Mouse (Mus musculus): ENCODE measurements around the gene Grik4. TPM values are rescaled to one million over a fixed set of nuclear protein-coding genes. Genes with fewer than 3 reads are reported as not detected.

The Grik4 gene
- total RNA-seq, 2 experiments from 2014 or later, result 19.2 to 19.8 TPM

GRCm38 (mm10) chr9:42816815-42817214 is 127.5 kb downstream of the Grik4 start:
- no peak for DNase-seq (ENCODE audit: low spot score in 2 of 2)
- intact Hi-C loops (cut with DNase I), result no loop called here

DNA sequence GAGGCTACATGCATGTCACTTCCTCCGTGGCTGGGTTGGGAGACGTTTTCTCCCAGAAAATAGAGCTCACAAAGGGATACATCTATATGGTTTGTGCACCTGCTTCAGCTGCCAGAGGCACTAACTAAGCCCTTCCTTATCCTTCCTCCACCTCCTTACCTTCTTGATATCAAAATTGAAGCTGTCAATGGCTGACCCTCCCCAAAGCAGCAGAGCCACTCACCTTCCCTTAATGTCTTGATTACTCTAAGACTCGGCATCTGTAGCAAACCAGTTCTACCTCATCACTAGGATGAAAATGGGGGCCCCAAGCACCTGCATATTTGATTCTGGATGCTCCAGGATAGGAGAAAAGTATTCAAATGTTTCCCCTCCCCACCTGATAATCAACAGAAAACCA is 135.1 kb downstream of the Grik4 start:
- DNase-seq (ENCODE audit: low spot score in 2 of 2), result no peak
- intact Hi-C loops (cut with DNase I), result loop anchor here (10.0 kb wide), 1 partner anchor 76 kb away; no protein-coding TSS in a partner anchor

DNA sequence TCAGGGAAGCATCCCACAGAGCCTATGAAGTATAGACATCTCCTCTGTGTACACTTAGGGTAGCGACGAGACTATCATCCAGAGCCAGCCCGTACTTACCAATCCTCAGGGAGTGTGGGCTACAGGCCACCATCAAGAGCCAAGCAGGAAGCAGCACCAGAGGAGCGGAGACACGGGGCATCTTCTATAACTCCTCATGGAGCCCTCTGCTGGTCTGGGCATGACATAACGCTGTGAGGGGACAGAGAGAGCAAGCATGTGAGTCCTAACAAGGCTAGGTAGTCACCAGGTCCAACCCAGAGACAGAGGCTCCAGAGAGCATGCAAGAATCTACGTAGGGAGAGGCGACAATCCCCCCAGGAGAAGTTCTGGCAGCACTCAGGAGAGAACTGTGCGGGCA is 135.9 kb downstream of the Grik4 start:
- intact Hi-C loops (cut with DNase I), result loop anchor here (10.0 kb wide), 1 partner anchor 76 kb away; no protein-coding TSS in a partner anchor

GRCm38 (mm10) chr9:42803061-42803491 is 141.2 kb downstream of the Grik4 start:
- no peak for DNase-seq (ENCODE audit: low spot score in 2 of 2)
- intact Hi-C loops (cut with DNase I), result loop anchor here (10.0 kb wide), 1 partner anchor 82 kb away; no protein-coding TSS in a partner anchor

More for the DNA sequence above, 135.9 kb downstream of the Grik4 start:
- DNase-seq (ENCODE audit: low spot score in 2 of 2), result no peak

DNA sequence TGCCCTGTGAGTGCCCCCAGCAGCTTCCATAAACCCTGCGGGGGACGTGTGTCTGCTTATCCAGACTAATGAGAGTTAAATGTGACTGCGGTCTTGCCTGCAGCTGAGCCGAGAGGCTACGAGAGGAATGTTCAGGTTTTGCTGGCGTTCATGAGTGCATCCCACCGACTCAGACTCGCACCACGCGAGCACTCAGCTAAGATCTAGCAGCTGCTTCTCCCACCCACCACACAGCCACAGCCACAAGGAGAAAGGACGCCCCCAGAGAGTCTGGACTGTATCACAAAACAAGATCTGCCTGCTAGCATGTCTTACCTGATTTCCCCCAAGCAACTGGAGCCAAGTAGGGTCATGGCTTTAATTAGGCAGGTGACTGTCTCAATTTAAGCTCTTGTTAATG is 142.4 kb downstream of the Grik4 start:
- peak; percentile 51 to 57 for DNase-seq (ENCODE audit: low spot score in 2 of 2)
- intact Hi-C loops (cut with DNase I), result loop anchor here (10.0 kb wide), 1 partner anchor 83 kb away; no protein-coding TSS in a partner anchor

- DNase-seq (ENCODE audit: low spot score in 2 of 2), result no peak
- intact Hi-C loops (cut with DNase I), result loop anchor here (10.0 kb wide), 1 partner anchor 85 kb away; no protein-coding TSS in a partner anchor
Observed at GRCm38 (mm10) chr9:42800138-42800537, 144.2 kb downstream of the Grik4 start.

- DNase-seq (ENCODE audit: low spot score in 2 of 2), result no peak
- intact Hi-C loops (cut with DNase I), result loop anchor here (10.0 kb wide), 1 partner anchor 85 kb away; no protein-coding TSS in a partner anchor
Observed at GRCm38 (mm10) chr9:42799694-42800093, 144.6 kb downstream of the Grik4 start.

DNA sequence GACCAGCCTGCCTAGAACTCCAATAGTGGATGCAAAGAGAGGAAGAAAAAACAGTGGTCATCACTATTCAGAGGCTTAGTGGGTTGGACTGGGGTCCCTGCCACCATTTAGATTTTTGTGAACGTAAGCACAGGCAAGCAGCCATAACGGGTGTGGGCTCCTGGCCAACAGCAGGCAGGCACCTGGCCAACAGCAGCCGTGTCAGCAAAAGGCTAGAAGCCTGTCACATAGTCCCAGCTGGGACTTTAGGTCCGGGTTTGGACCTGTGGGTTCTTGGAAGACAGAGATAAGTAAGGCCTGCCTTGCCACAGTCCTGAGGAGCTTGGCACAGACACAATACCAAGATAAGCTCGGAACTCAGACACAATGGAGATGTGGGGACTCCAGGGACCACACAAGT is 145.1 kb downstream of the Grik4 start:
- DNase-seq (ENCODE audit: low spot score in 2 of 2), result no peak
- intact Hi-C loops (cut with DNase I), result no loop called here

DNA sequence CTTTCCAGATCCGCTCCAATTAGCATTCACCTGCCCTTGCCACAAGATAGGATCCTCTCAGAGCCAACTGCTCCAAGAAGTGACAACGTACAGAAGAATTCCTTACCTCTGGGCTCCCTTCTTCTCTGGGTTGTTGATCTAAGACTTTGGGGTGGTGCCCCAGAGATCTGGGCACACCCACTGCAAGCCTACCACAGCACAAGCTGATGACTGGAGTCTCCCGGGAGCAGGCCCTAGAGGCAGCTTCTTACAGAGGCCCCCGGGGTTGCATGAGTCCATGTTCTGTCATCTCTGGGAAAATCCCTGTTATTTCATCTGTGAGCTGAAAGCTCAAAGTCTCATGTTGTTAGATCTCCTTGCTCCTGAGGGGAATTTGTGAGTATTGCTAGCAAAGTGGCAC is 146.0 kb downstream of the Grik4 start:
- DNase-seq (ENCODE audit: low spot score in 2 of 2), result no peak
- intact Hi-C loops (cut with DNase I), result no loop called here

GRCm38 (mm10) chr9:42797276-42797675 is 147.0 kb downstream of the Grik4 start:
- intact Hi-C loops (cut with DNase I), result no loop called here
- no peak for DNase-seq (ENCODE audit: low spot score in 2 of 2)

- DNase-seq (ENCODE audit: low spot score in 2 of 2), result peak; percentile 26 to 28
- intact Hi-C loops (cut with DNase I), result no loop called here
Observed at GRCm38 (mm10) chr9:42795881-42796280, 148.4 kb downstream of the Grik4 start.

DNA sequence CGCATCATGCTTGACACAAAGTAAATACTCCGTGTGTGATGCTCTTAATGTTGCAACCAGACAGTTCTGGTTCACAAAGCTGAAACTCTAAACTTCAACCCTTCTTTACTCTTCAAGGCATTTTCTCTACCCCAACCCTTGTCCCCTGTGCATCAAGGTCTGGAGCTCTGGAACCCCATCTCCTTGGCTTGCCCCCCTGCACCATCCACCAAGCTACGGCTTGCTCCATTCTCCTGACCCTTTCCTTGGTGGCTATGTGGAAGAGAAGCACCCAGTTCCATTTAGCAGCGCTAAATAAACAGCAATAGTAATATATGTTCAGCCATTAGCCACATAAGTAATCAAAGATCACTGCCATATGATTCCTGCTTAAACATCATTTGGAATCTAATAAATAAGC is 150.3 kb downstream of the Grik4 start:
- DNase-seq (ENCODE audit: low spot score in 2 of 2), result no peak
- intact Hi-C loops (cut with DNase I), result no loop called here

- intact Hi-C loops (cut with DNase I), result no loop called here
- DNase-seq (ENCODE audit: low spot score in 2 of 2), result no peak
Observed at GRCm38 (mm10) chr9:42793581-42793980, 150.7 kb downstream of the Grik4 start.

- DNase-seq (ENCODE audit: low spot score in 2 of 2), result no peak
- intact Hi-C loops (cut with DNase I), result no loop called here
Observed at GRCm38 (mm10) chr9:42792381-42792780, 151.9 kb downstream of the Grik4 start.

DNA sequence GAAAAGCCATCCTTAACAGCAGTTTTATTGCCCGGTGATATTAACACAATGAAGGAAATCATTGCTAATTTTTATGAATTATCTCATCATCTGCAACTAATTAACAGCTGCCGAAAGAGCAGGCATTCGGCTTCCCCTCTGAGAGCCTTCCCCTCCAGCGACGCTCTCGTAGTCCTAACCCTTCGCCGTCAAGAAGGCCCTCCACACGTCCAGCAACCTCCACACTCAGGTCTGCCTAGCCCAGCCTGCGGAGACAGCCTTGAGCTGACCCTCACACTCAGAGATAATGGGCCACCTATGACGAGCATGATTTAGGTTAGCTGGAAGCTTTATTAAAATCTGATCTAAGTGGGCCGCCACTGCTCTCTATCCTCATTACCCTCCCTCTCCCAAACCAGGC is 152.5 kb downstream of the Grik4 start:
- DNase-seq (ENCODE audit: low spot score in 2 of 2), result no peak
- intact Hi-C loops (cut with DNase I), result no loop called here

- intact Hi-C loops (cut with DNase I), result no loop called here
- DNase-seq (ENCODE audit: low spot score in 2 of 2), result no peak
Observed at GRCm38 (mm10) chr9:42791346-42791745, 152.9 kb downstream of the Grik4 start.

GRCm38 (mm10) chr9:42788471-42788870 is 155.8 kb downstream of the Grik4 start:
- DNase-seq (ENCODE audit: low spot score in 2 of 2), result peak in 1 of 2 experiments; percentile 28

DNA sequence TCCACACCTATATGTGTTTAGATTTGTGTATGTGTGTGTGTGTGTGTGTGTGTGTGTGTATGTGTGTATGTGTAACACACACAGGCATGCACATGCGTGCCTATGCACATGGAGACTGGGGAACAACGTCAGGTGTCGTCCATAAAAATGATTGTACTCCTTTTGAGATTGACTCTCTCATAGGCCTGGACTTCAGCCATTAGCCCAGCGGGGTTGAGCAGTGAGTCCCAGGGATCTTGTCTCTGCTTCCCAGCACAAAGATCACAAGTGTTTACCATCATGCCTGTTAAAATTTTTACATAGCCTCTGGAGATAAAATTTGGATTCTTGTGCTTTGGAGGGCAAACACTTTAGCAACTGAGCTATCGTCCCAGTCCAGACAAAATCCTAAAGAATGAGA is 157.4 kb downstream of the Grik4 start:
- no peak for DNase-seq (ENCODE audit: low spot score in 2 of 2)
- intact Hi-C loops (cut with DNase I), result no loop called here

More at GRCm38 (mm10) chr9:42788471-42788870, 155.8 kb downstream of the Grik4 start:
- intact Hi-C loops (cut with DNase I), result loop anchor here (2.0 kb wide), 1 partner anchor 156 kb away; the partner anchor contains the start of gene Grik4

DNA sequence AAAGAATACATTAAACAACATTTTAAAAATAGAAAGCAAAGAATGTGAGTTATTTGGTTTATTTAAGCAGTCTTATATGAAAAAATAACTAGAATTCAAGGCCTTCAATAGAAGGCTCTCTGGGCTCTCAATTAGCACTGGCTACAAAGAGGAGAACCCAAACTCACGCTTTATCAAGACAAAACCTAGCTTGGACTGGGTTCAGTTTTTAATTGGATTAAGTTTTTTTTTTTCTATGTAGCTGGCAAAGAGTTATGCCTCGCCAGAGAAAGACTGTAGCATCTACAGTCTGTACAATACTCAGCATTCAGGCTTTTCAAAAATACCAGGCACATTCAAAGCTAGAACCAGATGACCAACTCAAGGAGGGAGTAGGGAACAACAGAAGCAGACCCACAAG is 158.0 kb downstream of the Grik4 start:
- no peak for DNase-seq (ENCODE audit: low spot score in 2 of 2)
- intact Hi-C loops (cut with DNase I), result no loop called here

GRCm38 (mm10) chr9:42785173-42785830 is 159.0 kb downstream of the Grik4 start:
- DNase-seq (ENCODE audit: low spot score in 2 of 2), result no peak
- intact Hi-C loops (cut with DNase I), result no loop called here

DNA sequence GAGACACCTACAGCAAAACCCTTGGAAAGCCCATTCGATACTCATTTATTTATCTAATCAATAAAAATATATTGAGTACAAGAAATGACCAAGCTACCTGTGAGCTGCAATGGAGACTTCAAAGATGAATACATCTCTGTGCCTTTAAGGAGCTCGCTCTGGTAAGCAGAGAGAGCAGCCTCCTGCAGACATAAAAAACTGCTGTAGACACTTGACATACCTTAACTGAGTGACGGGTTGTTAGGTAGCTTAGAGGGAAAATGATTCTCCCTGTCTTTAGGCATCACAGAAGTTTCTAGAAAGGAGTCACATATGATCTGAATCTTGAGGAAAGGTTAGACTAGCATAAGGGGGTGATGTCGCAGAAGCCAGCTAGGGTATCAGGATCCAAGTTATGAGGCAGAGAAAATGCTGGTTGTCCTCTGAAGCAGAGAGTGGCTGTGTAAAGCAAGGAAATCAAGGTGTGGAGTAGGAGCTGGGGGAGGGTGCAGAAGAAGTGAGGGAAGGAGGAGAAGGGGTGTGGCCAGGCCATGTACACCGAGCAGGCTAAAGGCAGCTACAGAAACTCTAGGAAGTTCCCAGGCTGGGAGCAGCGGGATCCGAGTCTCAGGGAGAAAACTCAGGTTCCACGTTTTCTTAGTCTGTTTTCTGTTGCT is 160.9 kb downstream of the Grik4 start:
- DNase-seq (ENCODE audit: low spot score in 2 of 2), result no peak
- intact Hi-C loops (cut with DNase I), result no loop called here
